Mouse (Mus musculus): ENCODE measurements around the gene Ptpn23. TPM values are rescaled to one million over a fixed set of nuclear protein-coding genes. Genes with fewer than 3 reads are reported as not detected.
"Not testable (repeated sequence)": the region's sequence is repeated elsewhere in the genome, so short reads cannot be mapped to it uniquely, and the experiment has no call there.

The Ptpn23 gene
- polyA plus RNA-seq, 1 experiment from 2014 or later: 18.7 TPM

DNA sequence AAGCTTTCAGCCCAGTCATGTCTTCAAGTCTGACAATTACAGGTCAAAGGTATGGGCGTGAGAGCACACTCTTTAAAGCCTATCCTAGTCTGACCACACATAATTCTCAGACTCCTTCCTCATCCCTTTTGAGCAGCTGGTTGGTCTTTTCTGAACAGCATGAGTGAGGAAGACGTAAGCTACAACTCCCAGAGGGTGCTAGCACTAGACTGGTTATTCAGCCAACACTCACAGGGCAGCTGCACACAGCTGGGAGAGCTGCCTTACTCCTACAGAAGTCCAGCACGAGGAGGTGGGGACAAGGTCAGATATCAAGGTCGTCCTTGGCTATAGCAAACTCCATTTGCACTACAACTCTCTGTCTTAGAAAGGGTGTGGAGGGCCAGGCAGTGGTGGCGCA is 7.4 kb downstream of the Ptpn23 start:
- peaks cover 32% of the 10 kb centered on the region for H3K36me3 ChIP-seq (ENCODE audit: control insufficient read depth, insufficient read depth, low read length)
- no peak overlapping the region for H3K4me3 ChIP-seq (ENCODE audit: low read depth, low read length)
- DNase-seq (ENCODE audit: low spot score): no peak
- no peak overlapping the region for H3K27ac ChIP-seq (ENCODE audit: low read depth)
- H3K4me2 ChIP-seq (ENCODE audit: low read length): no peak overlapping the region
- no peak; the same call in 1 of the 2 replicates for ATAC-seq (replicated peaks; ENCODE audit: low FRiP score, low TSS enrichment, low read depth)
- H3K27me3 ChIP-seq (replicated peaks; ENCODE audit: control insufficient read depth, insufficient read depth, low read length): no peaks in the 10 kb centered on the region
- no peak overlapping the region for H3K9ac ChIP-seq (ENCODE audit: low read length)
- H3K9me3 ChIP-seq (ENCODE audit: control insufficient read depth, low read length): no peaks in the 10 kb centered on the region
- H3K4me1 ChIP-seq (replicated peaks; ENCODE audit: control insufficient read depth, insufficient read depth, low read length): no peaks in the 10 kb centered on the region
- 64% methylated on average over 5 of the region's 5 CpGs for WGBS

DNA sequence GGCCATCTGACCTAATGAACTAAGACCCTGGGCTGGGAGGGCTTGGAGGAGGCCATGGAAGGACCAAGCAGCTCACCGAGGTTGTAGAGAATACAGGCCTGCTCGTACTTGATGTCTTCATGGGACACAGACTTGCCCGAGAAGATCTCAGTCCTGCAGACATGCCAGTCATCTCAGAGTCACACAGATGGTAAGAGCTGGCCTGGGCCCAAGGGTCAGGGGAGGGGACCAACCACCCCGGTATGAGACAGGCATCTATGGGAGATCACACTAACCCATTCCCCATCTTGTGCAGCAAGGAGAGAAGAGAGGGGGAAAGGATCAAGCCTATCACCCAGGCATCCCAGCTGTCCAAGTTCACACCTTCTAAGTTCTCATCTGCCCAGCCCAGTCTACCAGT is 14.7 kb downstream of the Ptpn23 start:
- Histone ChIP-seq H3K9ac (ENCODE audit: low read length) (no peak overlapping the region), H3K27ac (ENCODE audit: low read depth) (no peak overlapping the region), H3K4me3 (ENCODE audit: low read depth, low read length) (no peak overlapping the region), H3K4me1 (replicated peaks; ENCODE audit: control insufficient read depth, insufficient read depth, low read length) (no peaks in the 10 kb centered on the region), H3K27me3 (replicated peaks; ENCODE audit: control insufficient read depth, insufficient read depth, low read length) (no peaks in the 10 kb centered on the region), H3K9me3 (ENCODE audit: control insufficient read depth, low read length) (no peaks in the 10 kb centered on the region), H3K4me2 (ENCODE audit: low read length) (no peak overlapping the region), H3K36me3 (ENCODE audit: control insufficient read depth, insufficient read depth, low read length) (peaks cover 90% of the 10 kb centered on the region)
- 85% methylated on average over 4 of the region's 4 CpGs for WGBS
- ATAC-seq (replicated peaks; ENCODE audit: low FRiP score, low TSS enrichment, low read depth) (no peak), DNase-seq (ENCODE audit: low spot score) (no peak)

DNA sequence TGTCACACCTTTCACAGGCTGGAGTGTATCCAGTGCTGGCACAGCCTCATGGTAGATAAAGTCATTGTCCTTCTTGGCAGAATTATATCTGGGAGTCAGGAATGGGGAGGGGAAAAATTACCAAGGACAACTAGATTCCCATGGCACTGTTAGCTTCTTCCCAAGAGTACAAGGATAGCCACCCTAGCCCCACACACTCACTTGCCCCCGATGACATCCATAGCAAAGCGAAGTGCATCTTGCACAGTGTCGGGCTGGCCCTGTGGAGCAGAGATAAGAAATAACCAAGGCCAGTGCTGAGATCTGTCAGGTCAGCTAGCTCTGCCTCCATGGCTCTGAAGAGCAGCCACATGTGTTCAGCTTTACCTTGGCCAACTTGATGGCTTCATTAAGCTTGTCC is 17.2 kb downstream of the Ptpn23 start:
- H3K27ac ChIP-seq (ENCODE audit: low read depth): no peak overlapping the region
- DNase-seq (ENCODE audit: low spot score) (no peak), ATAC-seq (replicated peaks; ENCODE audit: low FRiP score, low TSS enrichment, low read depth) (no peak)
- H3K4me1 ChIP-seq (replicated peaks; ENCODE audit: control insufficient read depth, insufficient read depth, low read length): no peaks in the 10 kb centered on the region
- H3K9me3 ChIP-seq (ENCODE audit: control insufficient read depth, low read length): no peaks in the 10 kb centered on the region
- WGBS: 95% methylated on average over 3 of the region's 3 CpGs
- H3K27me3 ChIP-seq (replicated peaks; ENCODE audit: control insufficient read depth, insufficient read depth, low read length): no peaks in the 10 kb centered on the region
- peaks cover 92% of the 10 kb centered on the region for H3K36me3 ChIP-seq (ENCODE audit: control insufficient read depth, insufficient read depth, low read length)
- H3K4me3 ChIP-seq (ENCODE audit: low read depth, low read length): no peak overlapping the region
- no peak overlapping the region for H3K4me2 ChIP-seq (ENCODE audit: low read length)
- no peak overlapping the region for H3K9ac ChIP-seq (ENCODE audit: low read length)

DNA sequence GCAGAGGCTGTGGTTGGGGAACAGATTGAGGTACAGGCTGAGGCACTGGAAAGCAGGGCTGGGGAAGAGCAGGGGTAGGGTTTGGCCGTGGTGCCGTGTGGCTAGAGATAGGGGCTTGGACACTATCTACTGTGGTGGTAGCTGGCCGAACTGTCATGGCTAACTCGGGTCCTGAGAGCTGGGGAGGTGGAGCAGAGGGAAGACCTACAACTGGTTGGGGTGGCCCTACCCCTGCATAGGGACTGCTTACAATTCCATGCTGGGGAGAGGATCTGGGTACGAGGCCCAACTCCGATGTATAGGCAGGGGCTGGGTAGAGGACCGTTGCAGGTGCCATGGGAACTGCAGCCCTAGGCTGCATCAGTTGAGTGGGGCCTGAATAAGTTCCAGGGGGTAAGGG is 20.0 kb downstream of the Ptpn23 start:
- DNase-seq (ENCODE audit: low spot score) (no peak), ATAC-seq (replicated peaks; ENCODE audit: low FRiP score, low TSS enrichment, low read depth) (no peak)
- Histone ChIP-seq H3K4me2 (ENCODE audit: low read length) (no peak overlapping the region), H3K9me3 (ENCODE audit: control insufficient read depth, low read length) (no peaks in the 10 kb centered on the region), H3K36me3 (ENCODE audit: control insufficient read depth, insufficient read depth, low read length) (peaks cover 97% of the 10 kb centered on the region), H3K27ac (ENCODE audit: low read depth) (no peak overlapping the region), H3K4me1 (replicated peaks; ENCODE audit: control insufficient read depth, insufficient read depth, low read length) (no peaks in the 10 kb centered on the region), H3K9ac (ENCODE audit: low read length) (no peak overlapping the region), H3K4me3 (ENCODE audit: low read depth, low read length) (no peak overlapping the region), H3K27me3 (replicated peaks; ENCODE audit: control insufficient read depth, insufficient read depth, low read length) (no peaks in the 10 kb centered on the region)
- WGBS: 93% methylated on average over 7 of the region's 7 CpGs

DNA sequence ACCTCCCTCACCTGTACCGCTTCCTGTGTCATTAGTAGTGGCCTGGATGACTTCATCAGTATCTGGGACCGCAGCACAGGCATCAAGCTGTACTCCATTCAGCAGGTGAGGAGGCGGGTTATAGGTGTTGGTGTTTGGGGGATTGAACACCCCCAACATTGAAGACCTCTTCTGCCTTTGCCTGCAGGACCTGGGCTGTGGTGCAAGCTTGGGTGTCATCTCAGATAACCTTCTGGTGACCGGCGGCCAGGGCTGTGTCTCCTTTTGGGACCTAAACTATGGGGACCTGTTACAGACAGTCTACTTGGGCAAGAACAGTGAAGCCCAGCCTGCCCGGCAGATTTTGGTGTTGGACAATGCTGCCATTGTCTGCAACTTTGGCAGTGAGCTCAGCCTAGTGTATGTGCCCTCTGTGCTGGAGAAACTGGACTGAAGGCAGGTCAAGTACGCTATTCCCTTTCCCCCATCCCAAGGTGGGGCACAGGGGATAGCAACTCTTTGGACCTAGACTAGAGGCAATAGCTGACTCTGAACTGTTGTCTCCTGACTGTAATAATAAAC is 23.6 kb downstream of the Ptpn23 start:
- Histone ChIP-seq H3K9ac (ENCODE audit: low read length) (no peak overlapping the region), H3K36me3 (ENCODE audit: control insufficient read depth, insufficient read depth, low read length) (peaks cover 76% of the 10 kb centered on the region), H3K9me3 (ENCODE audit: control insufficient read depth, low read length) (no peaks in the 10 kb centered on the region), H3K27ac (ENCODE audit: low read depth) (no peak overlapping the region), H3K4me2 (ENCODE audit: low read length) (no peak overlapping the region), H3K4me3 (ENCODE audit: low read depth, low read length) (no peak overlapping the region), H3K27me3 (replicated peaks; ENCODE audit: control insufficient read depth, insufficient read depth, low read length) (no peaks in the 10 kb centered on the region), H3K4me1 (replicated peaks; ENCODE audit: control insufficient read depth, insufficient read depth, low read length) (no peaks in the 10 kb centered on the region)
- no peak for DNase-seq (ENCODE audit: low spot score)
- WGBS: 89% methylated on average over 7 of the region's 7 CpGs
- ATAC-seq (replicated peaks; ENCODE audit: low FRiP score, low TSS enrichment, low read depth): no peak

DNA sequence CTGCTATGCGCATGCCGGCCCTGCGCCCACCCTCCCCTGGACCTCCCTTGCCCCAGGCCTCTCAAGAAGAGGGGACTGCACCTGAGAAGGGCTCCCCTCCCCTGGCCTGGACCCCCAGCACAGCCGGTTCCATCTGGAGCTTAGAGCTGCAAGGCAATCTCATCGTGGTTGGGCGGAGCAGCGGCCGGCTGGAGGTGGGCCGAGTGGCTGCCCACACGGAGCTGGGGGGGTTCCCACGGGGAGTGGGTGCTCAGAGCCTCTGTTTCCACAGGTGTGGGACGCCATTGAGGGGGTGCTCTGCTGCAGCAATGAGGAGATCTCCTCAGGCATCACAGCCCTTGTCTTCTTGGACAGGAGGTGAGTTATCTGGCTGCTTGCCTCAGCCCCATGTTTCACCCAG is 26.7 kb downstream of the Ptpn23 start:
- Histone ChIP-seq H3K27ac (ENCODE audit: low read depth) (no peak overlapping the region), H3K4me3 (ENCODE audit: low read depth, low read length) (no peak overlapping the region), H3K36me3 (ENCODE audit: control insufficient read depth, insufficient read depth, low read length) (peaks cover 71% of the 10 kb centered on the region), H3K4me1 (replicated peaks; ENCODE audit: control insufficient read depth, insufficient read depth, low read length) (no peaks in the 10 kb centered on the region), H3K4me2 (ENCODE audit: low read length) (no peak overlapping the region), H3K27me3 (replicated peaks; ENCODE audit: control insufficient read depth, insufficient read depth, low read length) (no peaks in the 10 kb centered on the region), H3K9me3 (ENCODE audit: control insufficient read depth, low read length) (no peaks in the 10 kb centered on the region), H3K9ac (ENCODE audit: low read length) (no peak overlapping the region)
- no peak for ATAC-seq (replicated peaks; ENCODE audit: low FRiP score, low TSS enrichment, low read depth)
- DNase-seq (ENCODE audit: low spot score): no peak
- WGBS: 75% methylated on average over 12 of the region's 12 CpGs

DNA sequence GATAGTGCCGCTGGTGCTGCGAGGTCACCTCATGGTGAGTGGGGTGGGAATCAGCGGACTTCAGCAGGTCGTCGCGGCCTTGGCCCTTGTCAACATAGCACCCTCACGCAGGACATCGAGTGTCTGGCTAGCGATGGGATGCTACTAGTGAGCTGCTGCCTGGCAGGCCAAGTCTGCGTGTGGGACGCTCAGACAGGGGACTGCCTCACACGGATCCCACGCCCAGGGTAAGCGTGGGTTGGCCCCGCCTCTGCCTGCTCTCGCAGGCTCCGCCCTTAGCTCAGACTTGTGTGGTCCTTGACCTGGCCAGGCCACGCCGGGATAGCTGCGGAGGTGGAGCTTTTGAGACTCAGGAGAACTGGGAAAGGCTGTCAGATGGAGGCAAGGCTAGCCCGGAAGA is 27.4 kb downstream of the Ptpn23 start:
- 33% methylated on average over 21 of the region's 21 CpGs for WGBS

DNA sequence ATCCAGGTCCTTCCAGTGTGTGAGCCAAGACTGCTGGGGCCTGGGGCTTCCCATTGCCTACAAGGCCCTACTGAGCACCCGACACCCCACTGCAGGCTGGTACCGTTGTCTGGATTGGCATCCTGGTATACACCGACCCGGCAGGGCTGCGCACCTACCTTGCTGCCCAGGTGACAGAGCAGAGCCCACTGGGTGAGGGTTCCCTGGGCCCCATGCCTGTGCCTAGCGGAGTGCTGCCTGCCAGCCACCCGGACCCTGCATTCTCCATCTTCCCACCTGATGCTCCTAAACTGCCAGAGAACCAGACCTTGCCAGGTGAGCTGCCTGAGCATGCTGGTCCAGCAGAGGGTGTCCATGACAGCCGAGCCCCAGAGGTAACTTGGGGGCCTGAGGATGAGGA is 28.7 kb downstream of the Ptpn23 start:
- Histone ChIP-seq H3K9ac (ENCODE audit: low read length) (no peak overlapping the region), H3K4me3 (ENCODE audit: low read depth, low read length) (no peak overlapping the region), H3K36me3 (ENCODE audit: control insufficient read depth, insufficient read depth, low read length) (peaks cover 54% of the 10 kb centered on the region), H3K27ac (ENCODE audit: low read depth) (no peak overlapping the region), H3K4me1 (replicated peaks; ENCODE audit: control insufficient read depth, insufficient read depth, low read length) (no peaks in the 10 kb centered on the region), H3K9me3 (ENCODE audit: control insufficient read depth, low read length) (no peaks in the 10 kb centered on the region), H3K27me3 (replicated peaks; ENCODE audit: control insufficient read depth, insufficient read depth, low read length) (no peaks in the 10 kb centered on the region), H3K4me2 (ENCODE audit: low read length) (no peak overlapping the region)
- no peak for DNase-seq (ENCODE audit: low spot score)
- no peak for ATAC-seq (replicated peaks; ENCODE audit: low FRiP score, low TSS enrichment, low read depth)
- WGBS: 91% methylated on average over 8 of the region's 8 CpGs

More for the DNA sequence above, 27.4 kb downstream of the Ptpn23 start:
- Histone ChIP-seq H3K27ac (ENCODE audit: low read depth) (no peak overlapping the region), H3K4me1 (replicated peaks; ENCODE audit: control insufficient read depth, insufficient read depth, low read length) (no peaks in the 10 kb centered on the region), H3K4me2 (ENCODE audit: low read length) (no peak overlapping the region), H3K36me3 (ENCODE audit: control insufficient read depth, insufficient read depth, low read length) (peaks cover 65% of the 10 kb centered on the region), H3K27me3 (replicated peaks; ENCODE audit: control insufficient read depth, insufficient read depth, low read length) (no peaks in the 10 kb centered on the region), H3K9ac (ENCODE audit: low read length) (no peak overlapping the region), H3K9me3 (ENCODE audit: control insufficient read depth, low read length) (no peaks in the 10 kb centered on the region), H3K4me3 (ENCODE audit: low read depth, low read length) (no peak overlapping the region)
- peak; percentile 20; the same call in 1 of the 2 replicates for ATAC-seq (replicated peaks; ENCODE audit: low FRiP score, low TSS enrichment, low read depth)
- no peak for DNase-seq (ENCODE audit: low spot score)

DNA sequence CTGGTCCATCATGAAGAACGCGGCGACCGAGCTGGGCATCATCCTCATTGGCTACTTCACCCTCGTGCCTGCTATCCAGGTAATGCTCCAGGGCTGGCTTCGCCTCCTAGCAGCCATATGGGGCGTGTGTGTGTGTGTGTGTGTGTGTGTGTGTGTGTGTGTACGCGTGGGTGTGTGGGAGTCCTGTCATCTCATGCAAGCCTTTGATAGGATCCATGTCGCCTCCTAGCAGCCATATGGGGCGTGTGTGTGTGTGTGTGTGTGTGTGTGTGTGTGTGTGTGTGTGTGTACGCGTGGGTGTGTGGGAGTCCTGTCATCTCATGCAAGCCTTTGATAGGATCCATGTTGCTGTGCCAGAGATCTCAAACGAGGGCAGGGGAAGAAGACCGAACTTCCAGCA is 30.4 kb downstream of the Ptpn23 start:
- 84% methylated on average over 15 of the region's 15 CpGs for WGBS
- not testable (repeated sequence) for H3K4me2 ChIP-seq (ENCODE audit: low read length); H3K9ac ChIP-seq (ENCODE audit: low read length); H3K27me3 ChIP-seq (replicated peaks; ENCODE audit: control insufficient read depth, insufficient read depth, low read length); DNase-seq (ENCODE audit: low spot score); H3K4me1 ChIP-seq (replicated peaks; ENCODE audit: control insufficient read depth, insufficient read depth, low read length); H3K4me3 ChIP-seq (ENCODE audit: low read depth, low read length); ATAC-seq (replicated peaks; ENCODE audit: low FRiP score, low TSS enrichment, low read depth); H3K27ac ChIP-seq (ENCODE audit: low read depth); H3K9me3 ChIP-seq (ENCODE audit: control insufficient read depth, low read length)
- H3K36me3 ChIP-seq (ENCODE audit: control insufficient read depth, insufficient read depth, low read length): peaks cover 48% of the 10 kb centered on the region

Data from intestine, embryonic 14.5 days (tissue).